In genomic region chr2:51627211-51627610, GRCm38 (mm10) we compare ENCODE assay signal across 51 mouse cellular contexts. TPM values are rescaled to one million over a fixed set of nuclear protein-coding genes. Genes with fewer than 3 reads are reported as not detected.
"Had no signal": no experiment of that assay in that cellular context is flagged by ENCODE, and none has a peak within 500 bp of the region (broad histone marks: within the 10 kb centered on the region; RNA-seq: fewer than 3 reads in every experiment).

TSS of gene Tas2r134 (plus strand) at chr2:51627511.

- H3K36me3 ChIP-seq: heart, embryonic 10.5 days; heart, embryonic 12.5 days; heart, embryonic 13.5 days; heart, embryonic 15.5 days; hindbrain, embryonic 10.5 days; hindbrain, embryonic 12.5 days; hindbrain, embryonic 13.5 days; hindbrain, embryonic 15.5 days; intestine, embryonic 15.5 days; kidney, embryonic 15.5 days had no signal

- DNase-seq: heart, postnatal 10 days; heart, postnatal 14 days; heart, postnatal 36 days; heart, postnatal 4 days; kidney, adult 11 months; kidney, adult 18-20 months; kidney, adult 2 months; kidney, adult 8-10 months; kidney, adult 9 months; kidney, postnatal 10 days; kidney, postnatal 14 days; kidney, postnatal 25 days; kidney, postnatal 36 days; kidney, postnatal 4 days; layer of hippocampus, adult 9-11 months; layer of hippocampus, postnatal 36 days had no signal

- H3K27me3 ChIP-seq: heart, embryonic 12.5 days; heart, embryonic 13.5 days; heart, embryonic 15.5 days; hindbrain, embryonic 12.5 days; hindbrain, embryonic 13.5 days; hindbrain, embryonic 15.5 days; intestine, embryonic 15.5 days; kidney, embryonic 15.5 days had no signal

- ATAC-seq: hindbrain, embryonic 16.5 days; hindbrain, postnatal 0 days; inflammation-experienced regulatory T-cells, adult 6 months; intestine, embryonic 15.5 days; intestine, embryonic 16.5 days; intestine, postnatal 0 days had no signal

- H3K9me3 ChIP-seq: heart, embryonic 10.5 days; heart, embryonic 12.5 days; heart, embryonic 13.5 days; heart, embryonic 15.5 days; hindbrain, embryonic 10.5 days; hindbrain, embryonic 12.5 days; hindbrain, embryonic 13.5 days; hindbrain, embryonic 15.5 days; intestine, embryonic 15.5 days; kidney, embryonic 15.5 days had no signal

- H3K4me3 ChIP-seq: heart, embryonic 10.5 days; heart, embryonic 12.5 days; heart, embryonic 13.5 days; heart, embryonic 15.5 days; hindbrain, embryonic 10.5 days; hindbrain, embryonic 12.5 days; hindbrain, embryonic 13.5 days; hindbrain, embryonic 15.5 days; intestine, embryonic 15.5 days; kidney, embryonic 15.5 days; layer of hippocampus, adult 2 months had no signal

- H3K4me1 ChIP-seq: heart, embryonic 10.5 days; heart, embryonic 12.5 days; heart, embryonic 13.5 days; heart, embryonic 15.5 days; hindbrain, embryonic 10.5 days; hindbrain, embryonic 12.5 days; hindbrain, embryonic 13.5 days; hindbrain, embryonic 15.5 days; intestine, embryonic 15.5 days; kidney, embryonic 15.5 days had no signal

RNA-seq across cellular contexts. Expression of gene Tas2r134, which starts in this region (rescaled TPM):
- total RNA-seq: heart, postnatal 10 days; heart, postnatal 14 days; heart, postnatal 25 days; heart, postnatal 36 days; heart, postnatal 4 days; hematopoietic stem cell, adult 5-6 weeks; hindbrain, postnatal 0 days; layer of hippocampus, adult 18-20 months; layer of hippocampus, adult 2 months; layer of hippocampus, adult 8-10 months; layer of hippocampus, postnatal 10 days; layer of hippocampus, postnatal 14 days; layer of hippocampus, postnatal 25 days; layer of hippocampus, postnatal 36 days; left cerebral cortex, adult 18-20 months had no signal
- polyA plus RNA-seq: heart, embryonic 10.5 days; heart, embryonic 11.5 days; heart, embryonic 12.5 days; heart, embryonic 13.5 days; heart, embryonic 14.5 days; heart, embryonic 15.5 days; heart, embryonic 16.5 days; heart, postnatal 0 days; hindbrain, embryonic 10.5 days; hindbrain, embryonic 11.5 days; hindbrain, embryonic 12.5 days; hindbrain, embryonic 13.5 days; hindbrain, embryonic 14.5 days; hindbrain, embryonic 15.5 days; hindbrain, embryonic 16.5 days; hindbrain, postnatal 0 days; inflammation-experienced regulatory T-cells, adult 6 months; intestine, embryonic 14.5 days; intestine, embryonic 15.5 days; intestine, embryonic 16.5 days; intestine, postnatal 0 days; kidney, adult 2 months; kidney, embryonic 14.5 days; kidney, embryonic 15.5 days; kidney, embryonic 16.5 days; kidney, postnatal 0 days; large intestine, adult 2 months had no signal
